Mouse (Mus musculus) heart, embryonic 15.5 days (tissue): Measurements from ENCODE around the gene Macrod1. TPM values are rescaled to one million over a fixed set of nuclear protein-coding genes. Genes with fewer than 3 reads are reported as not detected.
A peak's percentile ranks its signal among the peaks of the same experiment; 100 is the strongest.

Source experiments
- ATAC-seq: fragments of 200-750 bp; cut with Nextera tagmentation; replicated peaks from 2 replicates; pipeline ENCODE4 v1.8.0; 2017; ENCODE audit warnings: low read depth, moderate TSS enrichment; ENCODE audit not compliant: insufficient number of reproducible peaks, insufficient read depth, low FRiP score
- H3K27ac ChIP-seq: fragments of 300-500 bp; sonication (generic); 2 replicates; pipeline ENCODE4 v1.5.1; 2015; ENCODE audit warnings: mild to moderate bottlenecking, inconsistent platforms
- H3K27me3 ChIP-seq: fragments of 300-500 bp; sonication (generic); 2 replicates; pipeline ENCODE4 v1.6.1; 2015; ENCODE audit warnings: inconsistent platforms
- H3K36me3 ChIP-seq: fragments of 300-500 bp; sonication (generic); 2 replicates; pipeline ENCODE4 v1.6.1; 2015; ENCODE audit warnings: mild to moderate bottlenecking, inconsistent platforms
- H3K4me1 ChIP-seq: fragments of 300-500 bp; sonication (generic); replicated peaks from 2 replicates; pipeline ENCODE4 v1.6.1; 2015; ENCODE audit warnings: inconsistent platforms
- H3K4me2 ChIP-seq: fragments of 300-500 bp; sonication (generic); 2 replicates; pipeline ENCODE4 v1.6.1; 2015; ENCODE audit warnings: inconsistent platforms, mild to moderate bottlenecking, moderate library complexity
- H3K4me3 ChIP-seq: fragments of 300-500 bp; sonication (generic); 2 replicates; pipeline ENCODE4 v1.5.1; 2015; ENCODE audit warnings: mild to moderate bottlenecking, inconsistent platforms
- H3K9ac ChIP-seq: fragments of 300-500 bp; sonication (generic); 2 replicates; pipeline ENCODE4 v1.6.1; 2015; ENCODE audit warnings: mild to moderate bottlenecking, inconsistent platforms
- H3K9me3 ChIP-seq: fragments of 300-500 bp; sonication (generic); replicated peaks from 2 replicates; pipeline ENCODE4 v1.6.1; 2016; ENCODE audit warnings: inconsistent platforms
- WGBS: fragments of 180-500 bp; shearing (Covaris S2); methylation state at CpG from one replicate; pipeline ENCODE4 v1.1.7; 2015; ENCODE audit warnings: mixed read lengths; 5-methylcytosine and 5-hydroxymethylcytosine counted together
- polyA plus RNA-seq: library from polyadenylated mRNA; unstranded; fragments of >200 nt; fragmentation: Nextera tagmentation; extraction: Ambion mirVana; gene quantifications from 2 replicates; pipeline ENCODE4 v1.2.1, GENCODE M21; 2015

The Macrod1 gene
- polyA plus RNA-seq, 1 experiment from 2014 or later, result 57.6 TPM

- no peak overlapping the region for H3K9ac ChIP-seq
- H3K4me2 ChIP-seq, result no peak overlapping the region
- no peaks in the 10 kb centered on the region for H3K27me3 ChIP-seq
- WGBS, result 80% methylated on average over 2 of the region's 2 CpGs
- H3K36me3 ChIP-seq, result no peaks in the 10 kb centered on the region
- H3K4me1 ChIP-seq, result peaks cover 50% of the 10 kb centered on the region
- no peak overlapping the region for H3K4me3 ChIP-seq
- no peaks in the 10 kb centered on the region for H3K9me3 ChIP-seq
- H3K27ac ChIP-seq, result no peak overlapping the region
- no peak for ATAC-seq
Observed at GRCm38 (mm10) chr19:7106566-7106965, 50.0 kb downstream of the Macrod1 start.

GRCm38 (mm10) chr19:7107174-7107573 is 50.6 kb downstream of the Macrod1 start:
- 72% methylated on average over 4 of the region's 4 CpGs for WGBS
- Histone ChIP-seq H3K36me3 (no peaks in the 10 kb centered on the region), H3K27me3 (no peaks in the 10 kb centered on the region), H3K4me1 (peaks cover 52% of the 10 kb centered on the region), H3K4me2 (no peak overlapping the region), H3K9me3 (no peaks in the 10 kb centered on the region), H3K27ac (no peak overlapping the region), H3K9ac (no peak overlapping the region), H3K4me3 (no peak overlapping the region)
- no peak for ATAC-seq

- Histone ChIP-seq H3K4me1 (peaks cover 56% of the 10 kb centered on the region), H3K9me3 (no peaks in the 10 kb centered on the region), H3K27me3 (no peaks in the 10 kb centered on the region), H3K36me3 (no peaks in the 10 kb centered on the region), H3K9ac (no peak overlapping the region), H3K4me3 (no peak overlapping the region), H3K27ac (no peak overlapping the region), H3K4me2 (no peak overlapping the region)
- 42% methylated on average over 6 of the region's 6 CpGs for WGBS
- ATAC-seq, result no peak
Observed at GRCm38 (mm10) chr19:7108114-7108905, 51.7 kb downstream of the Macrod1 start.

GRCm38 (mm10) chr19:7110097-7110496 is 53.5 kb downstream of the Macrod1 start:
- no peak overlapping the region for H3K4me3 ChIP-seq
- H3K36me3 ChIP-seq, result no peaks in the 10 kb centered on the region
- H3K27ac ChIP-seq, result no peak overlapping the region
- ATAC-seq, result no peak
- no peaks in the 10 kb centered on the region for H3K27me3 ChIP-seq
- H3K4me1 ChIP-seq, result peaks cover 54% of the 10 kb centered on the region
- H3K4me2 ChIP-seq, result no peak overlapping the region
- no peaks in the 10 kb centered on the region for H3K9me3 ChIP-seq
- no peak overlapping the region for H3K9ac ChIP-seq
- 43% methylated on average over 5 of the region's 5 CpGs for WGBS

GRCm38 (mm10) chr19:7110875-7111274 is 54.3 kb downstream of the Macrod1 start:
- Histone ChIP-seq H3K36me3 (no peaks in the 10 kb centered on the region), H3K4me3 (no peak overlapping the region), H3K4me2 (no peak overlapping the region), H3K27me3 (no peaks in the 10 kb centered on the region), H3K9me3 (no peaks in the 10 kb centered on the region), H3K9ac (no peak overlapping the region), H3K4me1 (peaks cover 54% of the 10 kb centered on the region), H3K27ac (no peak overlapping the region)
- WGBS, result 57% methylated on average over 6 of the region's 6 CpGs
- ATAC-seq, result no peak

- H3K9me3 ChIP-seq, result no peaks in the 10 kb centered on the region
- H3K27ac ChIP-seq, result no peak overlapping the region
- ATAC-seq, result no peak
- H3K27me3 ChIP-seq, result no peaks in the 10 kb centered on the region
- peaks cover 54% of the 10 kb centered on the region for H3K4me1 ChIP-seq
- H3K9ac ChIP-seq, result no peak overlapping the region
- H3K36me3 ChIP-seq, result no peaks in the 10 kb centered on the region
- H3K4me3 ChIP-seq, result no peak overlapping the region
- WGBS, result 80% methylated on average over 6 of the region's 6 CpGs
- H3K4me2 ChIP-seq, result no peak overlapping the region
Observed at GRCm38 (mm10) chr19:7111309-7111708, 54.7 kb downstream of the Macrod1 start.

- H3K9ac ChIP-seq, result no peak overlapping the region
- H3K36me3 ChIP-seq, result no peaks in the 10 kb centered on the region
- no peaks in the 10 kb centered on the region for H3K9me3 ChIP-seq
- H3K27me3 ChIP-seq, result no peaks in the 10 kb centered on the region
- no peak overlapping the region for H3K27ac ChIP-seq
- WGBS, result 78% methylated on average over 4 of the region's 4 CpGs
- no peak overlapping the region for H3K4me3 ChIP-seq
- no peak for ATAC-seq
- H3K4me1 ChIP-seq, result peaks cover 54% of the 10 kb centered on the region
- no peak overlapping the region for H3K4me2 ChIP-seq
Observed at GRCm38 (mm10) chr19:7111710-7112109, 55.1 kb downstream of the Macrod1 start.

GRCm38 (mm10) chr19:7112628-7113027 is 56.0 kb downstream of the Macrod1 start:
- Histone ChIP-seq H3K4me2 (no peak overlapping the region), H3K4me1 (peaks cover 57% of the 10 kb centered on the region), H3K4me3 (no peak overlapping the region), H3K9ac (no peak overlapping the region), H3K27ac (no peak overlapping the region), H3K27me3 (no peaks in the 10 kb centered on the region), H3K9me3 (no peaks in the 10 kb centered on the region), H3K36me3 (no peaks in the 10 kb centered on the region)
- ATAC-seq, result no peak
- WGBS, result 59% methylated on average over 3 of the region's 3 CpGs

GRCm38 (mm10) chr19:7113574-7113973 is 57.0 kb downstream of the Macrod1 start:
- H3K4me3 ChIP-seq, result no peak overlapping the region
- WGBS, result 56% methylated on average over 14 of the region's 14 CpGs
- H3K9ac ChIP-seq, result no peak overlapping the region
- peaks cover 57% of the 10 kb centered on the region for H3K4me1 ChIP-seq
- H3K36me3 ChIP-seq, result no peaks in the 10 kb centered on the region
- H3K9me3 ChIP-seq, result no peaks in the 10 kb centered on the region
- H3K4me2 ChIP-seq, result no peak overlapping the region
- ATAC-seq, result no peak
- H3K27ac ChIP-seq, result 0 out of 2 replicates have a peak overlapping the region, but pooled peaks have one; percentile 29
- no peaks in the 10 kb centered on the region for H3K27me3 ChIP-seq

GRCm38 (mm10) chr19:7116038-7116731 is 59.6 kb downstream of the Macrod1 start:
- ATAC-seq, result no peak
- Histone ChIP-seq H3K27ac (no peak overlapping the region), H3K4me2 (no peak overlapping the region), H3K9me3 (no peaks in the 10 kb centered on the region), H3K4me1 (peaks cover 51% of the 10 kb centered on the region), H3K4me3 (no peak overlapping the region), H3K36me3 (no peaks in the 10 kb centered on the region), H3K9ac (no peak overlapping the region), H3K27me3 (no peaks in the 10 kb centered on the region)
- WGBS, result 76% methylated on average over 4 of the region's 4 CpGs

- no peak for ATAC-seq
- Histone ChIP-seq H3K27ac (no peak overlapping the region), H3K4me1 (peaks cover 55% of the 10 kb centered on the region), H3K4me3 (no peak overlapping the region), H3K9me3 (no peaks in the 10 kb centered on the region), H3K4me2 (no peak overlapping the region), H3K36me3 (no peaks in the 10 kb centered on the region), H3K9ac (no peak overlapping the region), H3K27me3 (no peaks in the 10 kb centered on the region)
- WGBS, result 50% methylated on average over 4 of the region's 4 CpGs
Observed at GRCm38 (mm10) chr19:7117141-7117540, 60.5 kb downstream of the Macrod1 start.
